Mouse (Mus musculus) spleen, adult 2 months (tissue): ENCODE measurements at regions not wholly inside any gene's neighbourhood (a gene's known extent, or its start where the extent isn't known, plus 50 kb on each side); places are given as distances from the start of the nearest gene placed in this dataset.

Experiments used
- DNase-seq, 2 experiments: peaks; one replicate each; pipeline versions ENCODE4 v3.0.0 to v3.0.0-alpha.2; 2012 to 2021; ENCODE audit warnings: low spot score in 2 of 2, low read depth in 1 of 2
- H3K27ac ChIP-seq: fragments of 200-500 bp; 2 replicates; pipeline ENCODE4 v1.5.1; 2012; ENCODE audit warnings: low read length, inconsistent platforms; ENCODE audit not compliant: insufficient read depth
- H3K27me3 ChIP-seq: fragments of 200-500 bp; 2 replicates; pipeline ENCODE4 v1.6.1; 2012; ENCODE audit warnings: mild to moderate bottlenecking, moderate library complexity, low read length, inconsistent platforms; ENCODE audit not compliant: control insufficient read depth, insufficient read depth
- H3K36me3 ChIP-seq: fragments of 200-500 bp; 2 replicates; pipeline ENCODE4 v1.6.1; 2012; ENCODE audit warnings: mild to moderate bottlenecking, low read length, inconsistent platforms; ENCODE audit not compliant: control insufficient read depth, insufficient read depth
- H3K4me1 ChIP-seq: fragments of 200-500 bp; 2 replicates; pipeline ENCODE4 v1.6.1; 2011; ENCODE audit warnings: inconsistent platforms; ENCODE audit not compliant: control insufficient read depth, insufficient read depth, insufficient read length
- H3K4me3 ChIP-seq: fragments of 200-500 bp; 2 replicates; pipeline ENCODE4 v1.5.1; 2011; ENCODE audit warnings: mild to moderate bottlenecking, inconsistent platforms; ENCODE audit not compliant: insufficient read depth, insufficient read length; ENCODE audit errors: extremely low read depth
- CTCF ChIP-seq: fragments of 200-500 bp; IDR thresholded peaks from 2 replicates; pipeline ENCODE4 v1.5.1; 2011; ENCODE audit warnings: mild to moderate bottlenecking, inconsistent platforms; ENCODE audit not compliant: insufficient read depth, insufficient read length, insufficient replicate concordance; ENCODE audit errors: extremely low read depth
- POLR2A ChIP-seq: fragments of 200-500 bp; IDR thresholded peaks from 2 replicates; pipeline ENCODE4 v1.6.1; 2011; ENCODE audit warnings: low read depth, low read length, inconsistent platforms
- WGBS: fragments of 180-500 bp; shearing (Covaris S2); methylation state at CpG from one replicate; pipeline ENCODE4 v1.1.7; 2018; 5-methylcytosine and 5-hydroxymethylcytosine counted together

DNA sequence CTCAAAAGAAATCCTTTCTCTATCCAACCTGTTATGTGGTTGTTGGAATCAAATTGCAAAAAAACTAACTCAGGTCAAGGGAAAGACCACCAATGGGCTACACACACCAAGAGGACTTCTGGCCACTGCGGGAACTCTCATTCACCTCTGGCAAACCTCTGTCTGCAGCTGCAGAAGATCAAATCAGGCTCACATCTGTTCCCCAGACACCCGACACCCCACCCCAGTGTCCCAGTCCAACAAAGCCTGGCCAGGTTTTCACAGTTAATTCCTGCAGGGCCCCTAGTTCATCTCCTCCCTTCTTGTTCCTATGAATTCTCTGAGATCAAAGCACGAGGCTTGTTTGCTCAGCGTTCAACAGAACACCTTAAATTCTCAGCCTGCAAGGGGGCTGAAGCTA, 82.0 kb upstream of the Rgma start:
- Histone ChIP-seq H3K36me3 (no peaks in the 10 kb centered on the region), H3K27me3 (no peaks in the 10 kb centered on the region)
- WGBS: 61% methylated on average over 4 of the region's 4 CpGs

DNA sequence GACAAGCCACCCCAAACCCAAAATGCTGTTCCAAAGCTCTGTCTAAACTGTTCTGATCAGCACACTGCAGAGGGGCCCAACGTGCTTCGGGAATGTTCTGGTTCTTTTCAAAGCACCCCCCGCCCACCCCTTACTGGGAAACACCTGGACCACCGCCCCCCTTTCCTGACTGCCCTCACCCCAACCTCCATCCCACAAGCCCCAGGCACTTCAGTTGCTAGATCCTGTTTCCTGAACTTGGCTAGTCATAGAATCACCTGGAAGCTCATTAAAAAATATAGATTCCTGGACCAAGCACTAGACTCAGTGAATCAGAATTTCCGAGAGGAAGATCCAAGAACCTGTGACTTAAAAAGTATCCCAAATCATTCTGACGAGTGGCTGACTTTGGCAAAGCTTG, 80.9 kb upstream of the Rgma start:
- DNase-seq: no peak
- H3K4me3 ChIP-seq: no peak overlapping the region
- H3K4me1 ChIP-seq: no peaks in the 10 kb centered on the region
- H3K36me3 ChIP-seq: no peaks in the 10 kb centered on the region
- WGBS: 85% methylated on average over 6 of the region's 6 CpGs
- H3K27me3 ChIP-seq: no peaks in the 10 kb centered on the region
- TF ChIP-seq CTCF (no peak), POLR2A (no peak)
- no peak overlapping the region for H3K27ac ChIP-seq

More for the DNA sequence above, 82.0 kb upstream of the Rgma start:
- TF ChIP-seq POLR2A: no peak
- Histone ChIP-seq H3K4me3 (no peak overlapping the region), H3K4me1 (no peaks in the 10 kb centered on the region), H3K27ac (no peak overlapping the region)
- DNase-seq: no peak

DNA sequence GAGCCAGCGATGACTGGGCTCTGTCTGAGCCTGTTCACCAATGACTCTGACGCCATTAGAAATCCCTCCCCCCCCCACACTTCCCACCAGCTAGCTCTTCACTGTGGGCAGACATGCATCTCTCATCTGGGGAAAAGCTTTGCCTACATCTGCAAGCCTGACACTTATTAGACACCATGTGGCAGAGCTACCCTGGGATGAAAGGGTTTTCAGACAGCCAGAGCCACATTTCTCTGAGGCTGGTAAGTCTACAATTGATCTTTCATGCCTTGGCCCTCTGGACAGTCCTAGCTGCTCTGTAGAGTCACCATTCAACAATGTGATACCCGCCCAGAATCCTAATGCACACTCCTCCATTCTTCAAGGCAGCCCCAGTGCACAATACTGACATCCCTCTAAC, 72.8 kb upstream of the Rgma start:
- Histone ChIP-seq H3K36me3 (no peaks in the 10 kb centered on the region), H3K4me3 (no peak overlapping the region), H3K27ac (no peak overlapping the region), H3K27me3 (no peaks in the 10 kb centered on the region), H3K4me1 (no peaks in the 10 kb centered on the region)
- TF ChIP-seq POLR2A (no peak), CTCF (no peak)
- no peak for DNase-seq
- WGBS: 80% methylated on average over 3 of the region's 3 CpGs

DNA sequence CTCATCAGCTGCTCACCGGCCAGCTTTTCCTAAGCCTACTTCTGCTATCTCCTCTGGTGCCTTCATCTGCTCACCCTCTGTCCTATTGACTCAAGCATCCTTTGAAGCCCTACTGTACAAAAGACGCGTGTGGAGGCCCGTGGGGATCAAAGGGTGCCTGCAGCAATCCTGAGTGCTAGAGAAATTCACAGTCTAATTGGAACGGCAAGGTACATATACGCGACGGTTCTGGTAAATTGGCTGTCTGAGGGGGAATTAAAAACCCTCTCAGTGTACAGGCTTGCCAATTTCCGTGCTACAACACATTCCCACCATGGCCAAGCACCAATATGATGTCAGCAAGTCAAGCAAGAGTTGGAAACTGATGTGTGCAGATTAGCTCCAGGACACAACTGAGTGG, 71.5 kb upstream of the Rgma start:
- WGBS: 80% methylated on average over 9 of the region's 9 CpGs
- Histone ChIP-seq H3K4me3 (no peak overlapping the region), H3K4me1 (no peaks in the 10 kb centered on the region), H3K27me3 (no peaks in the 10 kb centered on the region), H3K36me3 (no peaks in the 10 kb centered on the region), H3K27ac (no peak overlapping the region)
- TF ChIP-seq CTCF (no peak), POLR2A (no peak)
- DNase-seq: no peak

- 33% methylated on average over 9 of the region's 9 CpGs for WGBS
- DNase-seq: no peak
- no peak for TF ChIP-seq CTCF
- TF ChIP-seq POLR2A: no peak
These were observed 70.5 kb upstream of the Rgma start for GRCm38 (mm10) chr7:73304799-73305198.

DNA sequence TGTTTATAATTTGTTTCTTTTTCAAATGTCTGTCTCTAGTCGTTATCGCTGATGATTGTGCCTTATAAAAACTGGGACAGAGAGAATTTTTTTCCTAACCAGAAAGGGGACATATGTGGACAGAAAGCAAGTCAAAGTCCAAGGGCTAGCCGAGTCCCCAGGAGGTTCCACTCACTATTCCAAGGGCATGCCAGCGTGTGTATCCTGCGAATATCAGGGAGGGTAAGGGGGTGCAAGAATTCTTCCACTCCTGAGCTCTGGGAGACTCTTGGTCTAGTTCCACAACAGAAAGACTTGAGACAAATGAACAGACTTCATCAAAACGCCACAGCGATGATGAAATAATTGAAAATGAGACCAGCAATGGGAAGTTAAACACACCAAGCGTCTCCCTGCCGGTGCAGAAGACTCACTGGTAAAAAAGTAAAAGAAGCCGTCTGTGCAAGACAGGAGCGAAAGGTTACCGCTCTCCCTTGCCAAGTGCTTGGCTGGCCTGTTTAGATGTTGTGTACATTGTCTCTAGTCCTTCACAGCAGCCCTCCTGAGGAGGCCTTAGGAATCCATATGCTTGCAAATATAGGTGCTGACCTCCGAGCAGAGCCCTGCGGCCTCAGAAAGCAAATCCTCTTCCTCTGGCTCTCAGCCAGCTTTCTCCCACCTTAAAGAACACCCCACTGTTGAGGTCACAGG, 69.9 kb upstream of the Rgma start:
- DNase-seq: no peak
- WGBS: 39% methylated on average over 14 of the region's 14 CpGs
- TF ChIP-seq POLR2A: no peak
- no peak for TF ChIP-seq CTCF
- H3K4me1 ChIP-seq: no peaks in the 10 kb centered on the region
- no peak overlapping the region for H3K4me3 ChIP-seq
- no peak overlapping the region for H3K27ac ChIP-seq
- H3K27me3 ChIP-seq: no peaks in the 10 kb centered on the region
- no peaks in the 10 kb centered on the region for H3K36me3 ChIP-seq

More at GRCm38 (mm10) chr7:73304799-73305198, 70.5 kb upstream of the Rgma start:
- Histone ChIP-seq H3K27ac (no peak overlapping the region), H3K4me3 (no peak overlapping the region), H3K27me3 (no peaks in the 10 kb centered on the region), H3K4me1 (no peaks in the 10 kb centered on the region), H3K36me3 (no peaks in the 10 kb centered on the region)

- Histone ChIP-seq H3K27me3 (no peaks in the 10 kb centered on the region), H3K4me3 (no peak overlapping the region), H3K36me3 (no peaks in the 10 kb centered on the region), H3K27ac (no peak overlapping the region), H3K4me1 (no peaks in the 10 kb centered on the region)
- 69% methylated on average over 6 of the region's 6 CpGs for WGBS
- DNase-seq: no peak
- TF ChIP-seq POLR2A: no peak
These were observed 69.0 kb upstream of the Rgma start for GRCm38 (mm10) chr7:73306296-73306695.
